Mouse (Mus musculus): Measurements from ENCODE around the gene Prss22.
"Not testable (repeated sequence)": the region's sequence is repeated elsewhere in the genome, so short reads cannot be mapped to it uniquely, and the experiment has no call there.

Prss22 gene

DNA sequence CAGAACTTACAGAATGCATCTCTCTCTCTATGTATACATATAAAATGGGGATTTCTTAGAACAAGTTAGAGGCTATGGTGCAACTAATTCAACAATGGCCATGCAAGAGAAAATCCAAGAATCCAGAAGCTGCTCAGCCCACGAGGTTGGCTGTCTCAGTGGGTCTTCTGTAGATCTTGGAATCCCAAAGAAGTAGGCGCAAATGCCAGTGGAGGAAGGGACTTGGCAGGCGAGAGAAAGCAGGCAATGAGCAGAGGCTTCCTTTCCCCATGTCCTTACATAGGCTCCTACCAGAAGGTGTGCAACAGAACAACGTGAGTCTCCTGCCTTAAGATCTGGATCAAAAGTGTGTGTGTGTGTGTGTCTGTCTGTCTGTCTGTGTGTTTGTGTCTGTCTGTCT is 50.4 kb downstream of the Prss22 start:
- DNase-seq (ENCODE audit: low spot score in 2 of 2), result not testable (repeated sequence)

All from frontal cortex, postnatal 36 days (tissue).